Mouse (Mus musculus) ES-Bruce4 (cell line): ENCODE results near the gene Cdc14b. TPM values are rescaled to one million over a fixed set of nuclear protein-coding genes. Genes with fewer than 3 reads are reported as not detected.
A peak's percentile ranks its signal among the peaks of the same experiment; 100 is the strongest.

Experiments used
- H3K27ac ChIP-seq: 2 replicates; pipeline ENCODE4 v1.5.1; 2012; ENCODE audit warnings: low read length, inconsistent platforms; ENCODE audit not compliant: insufficient read depth
- H3K27me3 ChIP-seq: 2 replicates; pipeline ENCODE4 v1.6.1; 2012; ENCODE audit warnings: mild to moderate bottlenecking, low read length, inconsistent platforms; ENCODE audit not compliant: control insufficient read depth, poor library complexity, insufficient read depth, severe bottlenecking
- H3K36me3 ChIP-seq: 2 replicates; pipeline ENCODE4 v1.6.1; 2012; ENCODE audit warnings: inconsistent platforms, mild to moderate bottlenecking, low read length, moderate library complexity; ENCODE audit not compliant: control insufficient read depth, poor library complexity, insufficient read depth, severe bottlenecking
- H3K4me1 ChIP-seq: one replicate; pipeline ENCODE4 v1.8.1; 2011; ENCODE audit warnings: low read length; ENCODE audit not compliant: control insufficient read depth, insufficient read depth
- H3K4me3 ChIP-seq: 2 replicates; pipeline ENCODE4 v1.5.1; 2011; ENCODE audit warnings: low read depth, mild to moderate bottlenecking, low read length
- H3K9ac ChIP-seq: 2 replicates; pipeline ENCODE4 v1.6.1; 2012; ENCODE audit warnings: low read depth, mild to moderate bottlenecking, inconsistent platforms; ENCODE audit not compliant: poor library complexity, severe bottlenecking
- H3K9me3 ChIP-seq: replicated peaks from 2 replicates; pipeline ENCODE4 v1.6.1; 2012; ENCODE audit warnings: mild to moderate bottlenecking, low read length, inconsistent platforms; ENCODE audit not compliant: control insufficient read depth, poor library complexity, insufficient read depth, severe bottlenecking
- CTCF ChIP-seq: IDR thresholded peaks from one replicate; pipeline ENCODE4 v1.8.1; 2011; ENCODE audit warnings: low read depth, low read length
- EP300 ChIP-seq: IDR thresholded peaks from 2 replicates; pipeline ENCODE4 v1.6.1; 2011; ENCODE audit warnings: low read depth, low read length; ENCODE audit not compliant: insufficient read depth
- POLR2A ChIP-seq: IDR thresholded peaks from one replicate; pipeline ENCODE4 v1.8.1; 2011; ENCODE audit warnings: low read length; ENCODE audit not compliant: insufficient read depth
- polyA plus RNA-seq: library from polyadenylated mRNA; stranded (reverse); fragments of >200 nt; gene quantifications from 2 replicates; pipeline ENCODE4 v1.2.4, GENCODE M21; 2011; ENCODE audit warnings: low read depth; ENCODE audit not compliant: missing spikeins, insufficient read depth, insufficient read length

Cdc14b gene
- 27.3 and 30.4 TPM in 2 replicates for polyA plus RNA-seq

DNA sequence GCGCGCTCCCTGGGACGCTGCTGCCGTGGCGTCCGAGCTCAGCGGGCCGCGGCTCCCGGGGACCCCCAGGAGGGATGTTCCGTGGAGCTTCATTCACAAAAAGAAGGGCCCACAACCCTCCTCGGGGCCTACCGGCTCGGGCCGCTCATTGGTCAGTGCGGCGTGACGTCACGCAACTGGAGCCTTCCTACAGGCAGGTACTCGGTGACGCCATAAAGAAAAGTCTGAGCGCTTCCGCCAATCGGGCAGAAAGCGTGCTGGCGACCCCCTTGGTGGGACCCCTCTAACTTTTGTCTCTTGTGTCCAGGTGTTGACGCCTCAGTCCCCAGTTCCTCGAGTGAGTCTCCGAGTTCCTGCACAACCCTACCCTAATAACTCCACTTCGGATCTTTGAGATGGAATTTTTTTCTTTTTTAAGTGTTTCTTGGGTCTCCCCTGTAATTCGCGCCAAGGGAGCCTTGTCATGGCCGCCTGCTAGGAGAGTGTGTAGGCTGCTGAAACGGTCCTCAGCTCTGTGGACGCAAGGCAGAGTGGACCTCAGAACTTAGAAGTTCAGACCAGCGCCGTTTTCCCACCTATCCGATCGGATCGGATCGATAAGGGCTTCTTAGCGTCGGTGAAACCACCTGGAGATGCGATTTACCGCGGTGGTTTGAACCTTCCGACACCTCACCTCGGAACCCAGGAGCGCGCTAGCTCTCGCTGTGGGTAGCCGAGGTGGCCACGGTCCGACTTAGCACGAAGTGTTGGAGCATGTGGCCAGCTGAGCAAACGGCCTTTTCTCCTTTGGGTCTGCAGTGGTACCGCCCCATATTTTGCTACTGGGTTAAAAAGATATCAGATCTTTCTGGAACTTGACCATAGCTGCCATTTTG is at the start of gene Cdc14b:
TSS of gene Cdc14b (minus strand) at position 412 of the 875 bp plus-strand sequence.
- H3K4me1 ChIP-seq: no peaks in the 10 kb centered on the region

DNA sequence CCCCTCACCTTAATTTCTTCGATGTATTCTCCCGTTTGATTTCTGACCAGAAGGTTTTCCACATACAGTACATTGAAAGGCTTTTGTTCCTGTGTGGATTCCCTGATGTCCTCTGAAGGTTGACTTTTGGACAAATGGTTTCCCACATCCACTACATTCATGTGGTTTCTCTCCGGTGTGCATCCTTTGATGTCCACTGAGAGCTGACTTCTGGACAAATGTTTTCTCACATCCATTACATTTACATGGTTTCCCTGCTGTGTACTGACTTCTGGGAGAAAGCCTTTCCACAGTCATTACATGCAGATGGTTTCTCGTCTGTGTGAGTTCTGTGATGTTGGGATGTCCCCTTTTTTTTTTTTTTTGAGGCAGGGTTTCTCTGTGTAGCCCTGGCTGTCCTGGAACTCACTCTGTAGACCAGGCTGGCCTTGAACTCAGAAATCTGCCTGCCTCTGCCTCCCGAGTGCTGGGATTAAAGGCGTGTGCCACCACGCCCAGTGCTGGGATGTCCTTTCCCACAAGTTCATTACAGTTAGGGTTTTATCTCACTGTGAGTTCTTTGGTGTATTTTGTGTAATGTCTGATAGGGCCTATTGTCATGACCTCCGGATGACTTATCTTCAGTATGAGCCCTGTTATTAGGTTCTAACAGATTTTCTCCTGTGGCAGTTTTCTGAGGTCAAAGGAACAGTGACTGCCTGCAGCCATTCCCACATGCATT is 47.6 kb upstream of the Cdc14b start:
- Histone ChIP-seq H3K36me3 (no peaks in the 10 kb centered on the region), H3K4me3 (no peak overlapping the region), H3K4me1 (no peaks in the 10 kb centered on the region), H3K27ac (no peak overlapping the region), H3K27me3 (no peaks in the 10 kb centered on the region), H3K9ac (no peak overlapping the region), H3K9me3 (no peaks in the 10 kb centered on the region)
- no peak for TF ChIP-seq CTCF
- no peak for TF ChIP-seq EP300
- no peak for TF ChIP-seq POLR2A

More for the DNA sequence above, at the start of gene Cdc14b:
- Histone ChIP-seq H3K9ac (peak within 1 kb of the TSS; percentile 76), H3K9me3 (no peaks in the 10 kb centered on the region), H3K27me3 (0 out of 2 replicates have a peak, but pooled peaks cover 2% of the 10 kb centered on the region), H3K4me3 (peak within 1 kb of the TSS; percentile 75), H3K27ac (peak within 1 kb of the TSS; percentile 21; the same call in 1 of the 2 replicates), H3K36me3 (no peaks in the 10 kb centered on the region)
- TF ChIP-seq POLR2A (peak; percentile 55), EP300 (no peak), CTCF (no peak)

GRCm38 (mm10) chr13:64320334-64320733 is 45.2 kb upstream of the Cdc14b start:
- Histone ChIP-seq H3K9ac (no peak overlapping the region), H3K4me1 (no peaks in the 10 kb centered on the region), H3K4me3 (no peak overlapping the region), H3K27me3 (no peaks in the 10 kb centered on the region), H3K9me3 (no peaks in the 10 kb centered on the region), H3K36me3 (no peaks in the 10 kb centered on the region), H3K27ac (no peak overlapping the region)
- TF ChIP-seq POLR2A: no peak

- Histone ChIP-seq H3K27me3 (no peaks in the 10 kb centered on the region), H3K4me3 (no peak overlapping the region), H3K9ac (no peak overlapping the region), H3K4me1 (no peaks in the 10 kb centered on the region), H3K36me3 (no peaks in the 10 kb centered on the region), H3K9me3 (no peaks in the 10 kb centered on the region), H3K27ac (no peak overlapping the region)
- no peak for TF ChIP-seq CTCF
- TF ChIP-seq POLR2A: no peak
- no peak for TF ChIP-seq EP300
Observed at GRCm38 (mm10) chr13:64319782-64320181, 44.7 kb upstream of the Cdc14b start.

GRCm38 (mm10) chr13:64318355-64318754 is 43.3 kb upstream of the Cdc14b start:
- H3K9ac ChIP-seq: no peak overlapping the region
- H3K36me3 ChIP-seq: no peaks in the 10 kb centered on the region
- H3K27ac ChIP-seq: no peak overlapping the region
- no peaks in the 10 kb centered on the region for H3K9me3 ChIP-seq
- TF ChIP-seq CTCF (no peak), EP300 (no peak), POLR2A (no peak)
- no peak overlapping the region for H3K4me3 ChIP-seq
- no peaks in the 10 kb centered on the region for H3K27me3 ChIP-seq
- no peaks in the 10 kb centered on the region for H3K4me1 ChIP-seq

DNA sequence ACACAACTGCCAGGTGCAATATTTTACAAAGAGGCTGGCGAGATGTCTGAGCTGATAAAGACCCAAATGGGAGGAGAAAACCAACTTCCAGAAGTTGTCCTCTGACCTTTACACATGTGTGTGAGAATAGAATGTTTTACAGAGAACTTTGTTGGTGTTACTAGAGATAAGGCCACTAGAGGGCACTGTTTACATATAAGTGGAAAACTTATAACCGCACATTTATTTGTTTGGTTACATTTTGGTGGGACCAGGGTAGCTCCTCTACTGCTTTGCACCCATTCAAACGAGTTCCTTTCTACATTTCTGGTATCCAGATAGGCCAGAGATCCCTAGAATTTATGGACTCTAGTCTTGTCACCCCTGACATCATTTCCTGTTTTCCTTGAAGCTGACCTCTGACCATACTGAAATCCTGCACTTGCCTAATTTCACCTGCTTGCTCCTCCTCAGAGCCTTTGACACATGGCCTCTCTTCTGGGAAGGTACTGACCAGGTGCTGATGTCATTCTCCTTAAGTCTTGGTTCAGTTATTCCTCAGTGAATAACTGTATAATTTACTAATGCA is 40.5 kb upstream of the Cdc14b start:
- TF ChIP-seq CTCF (peak; percentile 10), POLR2A (no peak)
- no peaks in the 10 kb centered on the region for H3K4me1 ChIP-seq
- no peak overlapping the region for H3K9ac ChIP-seq
- no peaks in the 10 kb centered on the region for H3K36me3 ChIP-seq
- H3K4me3 ChIP-seq: no peak overlapping the region
- H3K27ac ChIP-seq: no peak overlapping the region
- H3K9me3 ChIP-seq: no peaks in the 10 kb centered on the region
- H3K27me3 ChIP-seq: no peaks in the 10 kb centered on the region
